Mouse (Mus musculus) megakaryocyte, embryonic 14.5 days (primary cell): ENCODE data around the gene Cyb5d1.

ENCODE experiments used
- FLI1 ChIP-seq: IDR thresholded peaks from 2 replicates; pipeline ENCODE4 v1.6.1; 2012; ENCODE audit warnings: low read length, inconsistent platforms, mixed read lengths
- GATA1 ChIP-seq: IDR thresholded peaks from 3 replicates; pipeline ENCODE4 v1.6.1; 2012; ENCODE audit warnings: mixed read lengths, low read length, inconsistent platforms, borderline replicate concordance

DNA sequence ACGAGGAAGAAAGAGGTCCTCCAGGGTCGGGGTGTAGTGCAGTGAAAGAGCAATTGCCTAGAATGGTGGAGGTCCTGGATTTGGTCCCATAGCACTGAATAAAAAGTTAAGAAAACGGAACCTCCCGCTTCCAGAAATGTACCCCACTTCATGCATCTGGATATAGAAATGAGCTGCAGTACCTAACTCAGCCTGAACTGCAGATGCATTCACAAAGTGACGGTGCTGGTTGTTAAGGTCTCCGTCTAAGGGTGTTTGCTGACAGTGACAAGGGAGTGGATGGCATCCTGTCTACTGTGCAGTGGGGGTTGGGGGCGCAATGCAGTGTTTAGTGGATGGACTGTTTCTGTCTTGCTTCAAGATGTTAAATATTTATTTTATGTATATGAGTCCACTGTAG is 8.7 kb downstream of the Cyb5d1 start:
- TF ChIP-seq GATA1 (no peak), FLI1 (no peak)
